Mouse (Mus musculus): ENCODE results near the gene Gdf10. TPM values are rescaled to one million over a fixed set of nuclear protein-coding genes. Genes with fewer than 3 reads are reported as not detected.

Gdf10 gene
- total and polyA plus RNA-seq, 3 experiments = 0.11 TPM; not detected in 2

DNA sequence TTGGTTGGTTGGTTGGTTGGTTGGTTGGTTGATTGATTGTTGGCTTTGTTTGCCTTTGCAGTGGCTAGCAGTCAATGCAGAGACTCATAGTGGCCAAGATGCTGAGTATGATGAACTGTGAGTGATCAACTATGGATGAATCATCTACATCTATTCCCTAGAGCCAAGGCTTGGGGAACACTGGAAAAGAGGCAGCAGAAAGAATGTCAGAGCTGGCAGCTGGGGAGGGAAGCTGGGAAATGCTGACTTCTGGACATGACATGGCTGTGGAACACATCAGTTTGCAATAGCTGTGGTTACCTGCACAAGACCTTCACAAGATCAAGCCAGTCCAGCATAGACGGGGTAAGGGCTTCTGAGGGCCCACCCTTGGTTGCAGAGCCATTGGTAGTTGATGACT lies 20.2 kb upstream of the Gdf10 start:
- ATAC-seq (ENCODE audit: extremely low read depth, insufficient number of reproducible peaks, low FRiP score, poor library complexity, severe bottlenecking) (no peak), DNase-seq (ENCODE audit: low spot score) (no peak)
- Histone ChIP-seq H3K27me3 (ENCODE audit: insufficient read depth, low read length) (no peaks in the 10 kb centered on the region), H3K4me1 (ENCODE audit: insufficient read depth, low read depth, low read length) (no peaks in the 10 kb centered on the region), H3K36me3 (replicated peaks) (no peaks in the 10 kb centered on the region), H3K4me3 (ENCODE audit: low read depth, low read length) (no peak overlapping the region), H3K9me3 (replicated peaks) (peaks cover 33% of the 10 kb centered on the region)
- TF ChIP-seq GATA2 (IDR thresholded peaks at IDR 0.05; ENCODE audit: borderline replicate concordance, low read depth, low read length) (no peak), TAL1 (conservative IDR thresholded peaks at IDR 0.05; ENCODE audit: low read depth, low read length) (no peak), POLR2AphosphoS5 (IDR thresholded peaks at IDR 0.05; ENCODE audit: insufficient replicate concordance, low read depth, low read length) (no peak), GATA1 (IDR thresholded peaks at IDR 0.05; ENCODE audit: borderline replicate concordance, low read length) (no peak), CTCF (IDR thresholded peaks at IDR 0.05; ENCODE audit: low read depth, low read length) (no peak)

DNA sequence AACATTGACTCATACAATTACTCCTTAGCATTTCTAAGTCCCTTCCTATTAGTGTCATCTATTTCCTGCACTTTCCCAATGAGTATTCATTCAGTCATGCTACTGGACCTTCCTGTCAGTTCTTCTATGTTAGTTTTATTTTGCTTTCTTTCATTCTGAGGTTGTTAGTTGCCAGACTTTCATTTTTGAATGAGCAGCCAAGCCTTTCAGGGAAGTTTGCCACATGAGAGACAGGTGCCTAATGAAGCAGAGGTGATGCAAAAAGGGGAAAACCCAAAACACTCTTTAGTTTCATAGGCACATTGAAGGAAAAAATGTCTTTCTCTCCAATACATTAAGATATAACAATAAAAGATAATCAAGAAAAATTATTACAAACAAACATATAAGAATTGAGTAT lies 18.5 kb upstream of the Gdf10 start:
- TF ChIP-seq GATA2 (IDR thresholded peaks at IDR 0.05; ENCODE audit: borderline replicate concordance, low read depth, low read length) (no peak), CTCF (IDR thresholded peaks at IDR 0.05; ENCODE audit: low read depth, low read length) (no peak), TAL1 (conservative IDR thresholded peaks at IDR 0.05; ENCODE audit: low read depth, low read length) (no peak), GATA1 (IDR thresholded peaks at IDR 0.05; ENCODE audit: borderline replicate concordance, low read length) (no peak), POLR2AphosphoS5 (IDR thresholded peaks at IDR 0.05; ENCODE audit: insufficient replicate concordance, low read depth, low read length) (no peak)
- no peaks in the 10 kb centered on the region for H3K27me3 ChIP-seq (ENCODE audit: insufficient read depth, low read length)
- H3K9me3 ChIP-seq (replicated peaks) = peaks cover 39% of the 10 kb centered on the region
- no peak overlapping the region for H3K4me3 ChIP-seq (ENCODE audit: low read depth, low read length)
- no peak for ATAC-seq (ENCODE audit: extremely low read depth, insufficient number of reproducible peaks, low FRiP score, poor library complexity, severe bottlenecking)
- DNase-seq (ENCODE audit: low spot score) = no peak
- no peaks in the 10 kb centered on the region for H3K4me1 ChIP-seq (ENCODE audit: insufficient read depth, low read depth, low read length)
- H3K36me3 ChIP-seq (replicated peaks) = no peaks in the 10 kb centered on the region

DNA sequence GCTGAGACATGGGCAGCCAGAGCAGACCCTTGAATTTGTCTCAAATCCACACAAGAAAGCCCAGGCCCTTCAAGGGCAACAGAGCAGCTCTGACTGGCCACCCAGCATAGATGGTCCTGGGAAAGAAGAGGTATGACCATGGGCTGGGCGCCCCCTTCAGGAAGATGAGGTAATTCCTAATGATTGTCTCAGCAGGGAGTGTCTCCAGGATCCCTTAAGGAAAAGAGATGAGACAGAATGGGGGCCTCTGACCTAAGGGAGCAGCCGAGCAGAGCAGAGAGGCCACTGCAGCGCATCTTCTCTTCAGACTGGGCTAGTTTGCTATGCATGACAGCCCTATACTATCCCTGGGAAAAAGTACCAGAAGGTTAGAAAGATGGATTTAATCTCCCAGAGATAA lies 9.7 kb upstream of the Gdf10 start:
- no peak for DNase-seq (ENCODE audit: low spot score)
- no peak for TF ChIP-seq GATA1 (IDR thresholded peaks at IDR 0.05; ENCODE audit: borderline replicate concordance, low read length)
- TF ChIP-seq POLR2AphosphoS5 (IDR thresholded peaks at IDR 0.05; ENCODE audit: insufficient replicate concordance, low read depth, low read length) = no peak
- no peak for TF ChIP-seq CTCF (IDR thresholded peaks at IDR 0.05; ENCODE audit: low read depth, low read length)
- no peak for TF ChIP-seq GATA2 (IDR thresholded peaks at IDR 0.05; ENCODE audit: borderline replicate concordance, low read depth, low read length)
- TF ChIP-seq TAL1 (conservative IDR thresholded peaks at IDR 0.05; ENCODE audit: low read depth, low read length) = no peak
- no peak overlapping the region for H3K4me3 ChIP-seq (ENCODE audit: low read depth, low read length)
- no peaks in the 10 kb centered on the region for H3K36me3 ChIP-seq (replicated peaks)
- no peaks in the 10 kb centered on the region for H3K27me3 ChIP-seq (ENCODE audit: insufficient read depth, low read length)
- ATAC-seq (ENCODE audit: extremely low read depth, insufficient number of reproducible peaks, low FRiP score, poor library complexity, severe bottlenecking) = no peak
- H3K9me3 ChIP-seq (replicated peaks) = peaks cover 63% of the 10 kb centered on the region
- no peaks in the 10 kb centered on the region for H3K4me1 ChIP-seq (ENCODE audit: insufficient read depth, low read depth, low read length)

DNA sequence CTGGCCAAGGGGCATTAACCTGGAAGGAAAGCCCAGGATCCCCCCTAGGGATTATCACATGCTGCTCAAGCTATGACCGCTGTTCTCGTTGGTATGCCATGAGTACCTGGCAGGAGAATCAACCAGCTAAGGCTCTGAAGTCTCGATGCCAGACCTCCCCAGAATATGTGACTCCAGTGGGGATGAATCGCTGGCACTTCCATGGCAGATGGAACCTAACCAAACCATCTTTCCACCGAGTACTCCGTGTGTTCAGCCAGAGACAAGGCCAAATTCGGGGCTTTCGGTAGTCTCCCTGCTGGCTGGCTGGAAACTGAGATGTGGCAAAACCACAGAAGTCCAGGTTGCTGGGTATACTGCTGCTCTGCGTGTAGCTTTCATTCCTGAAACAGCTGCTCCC lies 9.2 kb upstream of the Gdf10 start:
- Histone ChIP-seq H3K9me3 (replicated peaks) (peaks cover 63% of the 10 kb centered on the region), H3K4me3 (ENCODE audit: low read depth, low read length) (no peak overlapping the region), H3K4me1 (ENCODE audit: insufficient read depth, low read depth, low read length) (no peaks in the 10 kb centered on the region), H3K36me3 (replicated peaks) (no peaks in the 10 kb centered on the region), H3K27me3 (ENCODE audit: insufficient read depth, low read length) (no peaks in the 10 kb centered on the region)
- ATAC-seq (ENCODE audit: extremely low read depth, insufficient number of reproducible peaks, low FRiP score, poor library complexity, severe bottlenecking) (no peak), DNase-seq (ENCODE audit: low spot score) (no peak)
- TF ChIP-seq POLR2AphosphoS5 (IDR thresholded peaks at IDR 0.05; ENCODE audit: insufficient replicate concordance, low read depth, low read length) = no peak
- TF ChIP-seq GATA2 (IDR thresholded peaks at IDR 0.05; ENCODE audit: borderline replicate concordance, low read depth, low read length) = no peak
- TF ChIP-seq GATA1 (IDR thresholded peaks at IDR 0.05; ENCODE audit: borderline replicate concordance, low read length) = no peak

DNA sequence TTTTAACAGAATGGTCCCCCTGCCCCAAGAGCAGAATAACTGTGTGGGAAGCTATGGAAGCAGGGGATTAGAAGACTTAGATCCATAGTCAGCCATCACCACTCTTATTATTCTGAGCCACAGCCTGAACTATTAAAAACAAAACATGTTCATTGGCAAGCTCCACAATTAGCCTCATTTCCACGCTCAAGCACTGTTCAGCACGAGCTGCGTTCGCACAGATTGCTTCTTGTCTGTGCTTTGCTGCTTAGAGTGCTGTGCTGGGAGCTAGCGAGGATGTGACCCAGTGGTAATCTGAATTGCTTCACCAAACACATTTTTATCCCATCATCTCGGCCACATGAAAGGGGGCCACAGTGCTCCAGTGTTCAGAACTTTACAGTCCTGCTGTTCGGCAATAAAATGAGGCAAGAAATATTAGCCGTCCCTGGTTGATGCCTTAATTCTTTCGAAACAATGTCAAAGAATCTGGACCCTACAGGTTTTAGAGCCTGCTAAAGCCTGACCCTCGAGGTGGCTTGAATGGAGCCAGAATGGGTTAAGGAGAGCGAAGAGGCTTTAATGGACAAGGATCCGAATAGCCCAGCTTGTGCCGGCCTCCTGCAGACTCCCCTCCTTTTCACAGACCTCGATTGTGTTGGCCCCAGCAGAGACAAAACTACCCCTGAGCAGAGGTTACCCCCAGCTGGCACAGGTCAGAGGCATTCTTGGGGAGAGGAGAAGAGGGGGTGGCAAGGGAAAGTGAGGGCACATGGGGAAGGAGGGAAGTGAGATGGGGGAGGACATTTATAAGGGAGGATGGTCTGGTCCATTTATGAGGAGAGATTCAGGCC lies 2.4 kb upstream of the Gdf10 start:
- H3K9me3 ChIP-seq (replicated peaks) = peaks cover 67% of the 10 kb centered on the region
- TF ChIP-seq POLR2AphosphoS5 (IDR thresholded peaks at IDR 0.05; ENCODE audit: insufficient replicate concordance, low read depth, low read length) (no peak), GATA2 (IDR thresholded peaks at IDR 0.05; ENCODE audit: borderline replicate concordance, low read depth, low read length) (no peak), CTCF (IDR thresholded peaks at IDR 0.05; ENCODE audit: low read depth, low read length) (no peak), TAL1 (conservative IDR thresholded peaks at IDR 0.05; ENCODE audit: low read depth, low read length) (no peak), GATA1 (IDR thresholded peaks at IDR 0.05; ENCODE audit: borderline replicate concordance, low read length) (no peak)
- H3K27me3 ChIP-seq (ENCODE audit: insufficient read depth, low read length) = no peaks in the 10 kb centered on the region
- H3K4me1 ChIP-seq (ENCODE audit: insufficient read depth, low read depth, low read length) = no peaks in the 10 kb centered on the region
- ATAC-seq (ENCODE audit: extremely low read depth, insufficient number of reproducible peaks, low FRiP score, poor library complexity, severe bottlenecking) = no peak
- H3K4me3 ChIP-seq (ENCODE audit: low read depth, low read length) = no peak overlapping the region
- no peaks in the 10 kb centered on the region for H3K36me3 ChIP-seq (replicated peaks)
- DNase-seq (ENCODE audit: low spot score) = no peak

DNA sequence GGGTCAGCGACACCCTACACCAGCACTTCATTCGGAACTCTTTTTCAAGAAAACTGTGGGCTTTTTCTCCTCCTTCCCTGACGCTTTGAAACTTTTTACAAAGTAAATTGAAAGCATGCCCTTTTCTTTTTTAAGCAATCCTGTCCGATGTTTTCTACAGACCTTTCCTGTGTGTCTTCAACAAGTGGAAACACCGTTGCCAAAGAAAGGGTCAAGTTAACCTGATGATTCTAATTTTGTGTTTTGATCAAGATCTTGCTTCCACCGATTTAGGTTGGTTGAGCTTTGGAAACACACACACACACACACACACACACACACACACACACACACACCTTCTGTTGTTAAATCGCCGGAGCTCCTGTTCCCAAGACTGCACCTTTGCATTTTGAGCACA lies 618 bp upstream of the Gdf10 start:
- no peak overlapping the region for H3K4me3 ChIP-seq (ENCODE audit: low read depth, low read length)
- TF ChIP-seq POLR2AphosphoS5 (IDR thresholded peaks at IDR 0.05; ENCODE audit: insufficient replicate concordance, low read depth, low read length) = no peak
- H3K4me1 ChIP-seq (ENCODE audit: insufficient read depth, low read depth, low read length) = no peaks in the 10 kb centered on the region
- H3K27me3 ChIP-seq (ENCODE audit: insufficient read depth, low read length) = no peaks in the 10 kb centered on the region
- ATAC-seq (ENCODE audit: extremely low read depth, insufficient number of reproducible peaks, low FRiP score, poor library complexity, severe bottlenecking) (no peak), DNase-seq (ENCODE audit: low spot score) (no peak)
- H3K9me3 ChIP-seq (replicated peaks) = peaks cover 72% of the 10 kb centered on the region
- no peaks in the 10 kb centered on the region for H3K36me3 ChIP-seq (replicated peaks)
